Mouse (Mus musculus) embryonic facial prominence, embryonic 11.5 days (tissue): ENCODE data around the gene Gabra2. TPM values are rescaled to one million over a fixed set of nuclear protein-coding genes. Genes with fewer than 3 reads are reported as not detected.

Experiments used
- ATAC-seq: fragments of 200-750 bp; cut with Nextera tagmentation; replicated peaks from 2 replicates; pipeline ENCODE4 v1.8.0; 2017; ENCODE audit warnings: low read depth; ENCODE audit not compliant: insufficient number of reproducible peaks, low FRiP score, low TSS enrichment
- DNase-seq: peaks from one replicate; pipeline ENCODE4 v3.0.0-alpha.2; 2015; ENCODE audit warnings: low spot score
- H3K27ac ChIP-seq: fragments of 300-500 bp; sonication (generic); replicated peaks from 2 replicates; pipeline ENCODE4 v1.5.1; 2014; ENCODE audit warnings: mild to moderate bottlenecking, low read depth, low read length, control low read depth
- H3K27me3 ChIP-seq: fragments of 300-500 bp; sonication (generic); 2 replicates; pipeline ENCODE4 v1.6.1; 2014; ENCODE audit warnings: mild to moderate bottlenecking, low read length, moderate library complexity, mixed read lengths; ENCODE audit not compliant: control insufficient read depth, insufficient read depth
- H3K36me3 ChIP-seq: fragments of 300-500 bp; sonication (generic); replicated peaks from 2 replicates; pipeline ENCODE4 v1.6.1; 2014; ENCODE audit warnings: low read depth, mild to moderate bottlenecking, low read length, moderate library complexity, mixed read lengths; ENCODE audit not compliant: control insufficient read depth, insufficient read depth
- H3K4me1 ChIP-seq: fragments of 300-500 bp; sonication (generic); 2 replicates; pipeline ENCODE4 v1.6.1; 2014; ENCODE audit warnings: low read length, mixed read lengths; ENCODE audit not compliant: control insufficient read depth, insufficient read depth
- H3K4me2 ChIP-seq: fragments of 300-500 bp; sonication (generic); 2 replicates; pipeline ENCODE4 v1.6.1; 2014; ENCODE audit warnings: low read depth, mild to moderate bottlenecking, control low read depth, low read length, moderate library complexity
- H3K4me3 ChIP-seq: fragments of 300-500 bp; sonication (generic); 2 replicates; pipeline ENCODE4 v1.5.1; 2014; ENCODE audit warnings: low read depth, low read length, control low read depth
- H3K9ac ChIP-seq: fragments of 300-500 bp; sonication (generic); replicated peaks from 2 replicates; pipeline ENCODE4 v1.6.1; 2014; ENCODE audit warnings: mild to moderate bottlenecking, control low read depth, low read length
- H3K9me3 ChIP-seq: fragments of 300-500 bp; sonication (generic); replicated peaks from 2 replicates; pipeline ENCODE4 v1.6.1; 2016; ENCODE audit warnings: mild to moderate bottlenecking, low read length, inconsistent platforms, mixed read lengths; ENCODE audit not compliant: control insufficient read depth
- WGBS: fragments of 180-500 bp; shearing (Covaris S2); extraction: QIAGEN DNeasy Blood & Tissue Kit; methylation state at CpG from one replicate; pipeline ENCODE4 v1.1.7; 2014; 5-methylcytosine and 5-hydroxymethylcytosine counted together
- polyA plus RNA-seq: library from polyadenylated mRNA; unstranded; fragments of >200 nt; fragmentation: Nextera tagmentation; extraction: Ambion mirVana; gene quantifications from 2 replicates; pipeline ENCODE4 v1.2.1, GENCODE M21; 2014

The Gabra2 gene
- 0.47 and 1.2 TPM in 2 replicates for polyA plus RNA-seq

GRCm38 (mm10) chr5:71095725-71096607 is at the start of gene Gabra2:
Gabra2 (minus strand) TSS chr5:71095849.
- Histone ChIP-seq H3K9ac (peak within 1 kb of the TSS; percentile 72), H3K4me3 (peak within 1 kb of the TSS; percentile 68), H3K4me1 (no peaks in the 10 kb centered on the region), H3K9me3 (no peaks in the 10 kb centered on the region), H3K27me3 (no peaks in the 10 kb centered on the region), H3K36me3 (no peaks in the 10 kb centered on the region), H3K4me2 (peak within 1 kb of the TSS; percentile 96), H3K27ac (no peak within 1 kb of the TSS)
- ATAC-seq (peak; percentile 93), DNase-seq (peak; percentile 59)
- under 1% methylated on average over 44 of the region's 55 CpGs for WGBS

GRCm38 (mm10) chr5:71136691-71137090 is 41.0 kb upstream of the Gabra2 start:
- no peak overlapping the region for H3K27ac ChIP-seq
- WGBS = 79% methylated on average over 4 of the region's 4 CpGs
- H3K9me3 ChIP-seq = no peaks in the 10 kb centered on the region
- no peaks in the 10 kb centered on the region for H3K27me3 ChIP-seq
- H3K4me2 ChIP-seq = no peak overlapping the region
- no peaks in the 10 kb centered on the region for H3K4me1 ChIP-seq
- H3K9ac ChIP-seq = no peak overlapping the region
- ATAC-seq (no peak), DNase-seq (no peak)
- H3K36me3 ChIP-seq = no peaks in the 10 kb centered on the region
- no peak overlapping the region for H3K4me3 ChIP-seq

- Histone ChIP-seq H3K4me1 (no peaks in the 10 kb centered on the region), H3K36me3 (no peaks in the 10 kb centered on the region), H3K9me3 (no peaks in the 10 kb centered on the region), H3K27me3 (no peaks in the 10 kb centered on the region), H3K4me3 (no peak overlapping the region), H3K9ac (no peak overlapping the region), H3K27ac (no peak overlapping the region), H3K4me2 (no peak overlapping the region)
- ATAC-seq = no peak
- 83% methylated on average over 2 of the region's 2 CpGs for WGBS
- no peak for DNase-seq
These were observed 40.2 kb upstream of the Gabra2 start for GRCm38 (mm10) chr5:71135840-71136239.

- H3K27ac ChIP-seq = no peak overlapping the region
- H3K9me3 ChIP-seq = no peaks in the 10 kb centered on the region
- H3K9ac ChIP-seq = no peak overlapping the region
- H3K4me2 ChIP-seq = no peak overlapping the region
- H3K36me3 ChIP-seq = no peaks in the 10 kb centered on the region
- H3K4me3 ChIP-seq = no peak overlapping the region
- DNase-seq (peak; percentile 58), ATAC-seq (no peak)
- 78% methylated on average over 3 of the region's 3 CpGs for WGBS
- no peaks in the 10 kb centered on the region for H3K27me3 ChIP-seq
- no peaks in the 10 kb centered on the region for H3K4me1 ChIP-seq
These were observed 32.1 kb upstream of the Gabra2 start for GRCm38 (mm10) chr5:71127721-71128120.

- no peaks in the 10 kb centered on the region for H3K4me1 ChIP-seq
- no peak for ATAC-seq
- no peak overlapping the region for H3K27ac ChIP-seq
- 88% methylated on average over 1 of the region's 1 CpGs for WGBS
- H3K9me3 ChIP-seq = no peaks in the 10 kb centered on the region
- no peak overlapping the region for H3K4me2 ChIP-seq
- no peak for DNase-seq
- H3K27me3 ChIP-seq = no peaks in the 10 kb centered on the region
- no peaks in the 10 kb centered on the region for H3K36me3 ChIP-seq
- no peak overlapping the region for H3K4me3 ChIP-seq
- no peak overlapping the region for H3K9ac ChIP-seq
These were observed 19.6 kb upstream of the Gabra2 start for GRCm38 (mm10) chr5:71115216-71115615.

- Histone ChIP-seq H3K4me2 (peak overlapping the region; percentile 96), H3K9me3 (no peaks in the 10 kb centered on the region), H3K36me3 (no peaks in the 10 kb centered on the region), H3K9ac (0 out of 2 replicates have a peak overlapping the region, but pooled peaks have one; percentile 28), H3K4me3 (peak overlapping the region; percentile 68), H3K27ac (no peak overlapping the region), H3K4me1 (no peaks in the 10 kb centered on the region), H3K27me3 (no peaks in the 10 kb centered on the region)
- DNase-seq (peak; percentile 57), ATAC-seq (peak; percentile 64)
- under 1% methylated on average over 19 of the region's 19 CpGs for WGBS
These were observed 469 bp downstream of the Gabra2 start for GRCm38 (mm10) chr5:71095180-71095579.

- ATAC-seq (no peak), DNase-seq (no peak)
- no peaks in the 10 kb centered on the region for H3K36me3 ChIP-seq
- H3K4me3 ChIP-seq = peak overlapping the region; percentile 68
- H3K9ac ChIP-seq = no peak overlapping the region
- no peaks in the 10 kb centered on the region for H3K27me3 ChIP-seq
- no peak overlapping the region for H3K27ac ChIP-seq
- H3K4me1 ChIP-seq = no peaks in the 10 kb centered on the region
- H3K4me2 ChIP-seq = peak overlapping the region; percentile 96
- no peaks in the 10 kb centered on the region for H3K9me3 ChIP-seq
- 30% methylated on average over 10 of the region's 10 CpGs for WGBS
These were observed 873 bp downstream of the Gabra2 start for GRCm38 (mm10) chr5:71094776-71095175.

- H3K4me3 ChIP-seq = no peak overlapping the region
- H3K27ac ChIP-seq = no peak overlapping the region
- H3K4me1 ChIP-seq = no peaks in the 10 kb centered on the region
- H3K9me3 ChIP-seq = no peaks in the 10 kb centered on the region
- no peak overlapping the region for H3K4me2 ChIP-seq
- no peaks in the 10 kb centered on the region for H3K27me3 ChIP-seq
- no peak for ATAC-seq
- peak; percentile 9 for DNase-seq
- WGBS = 91% methylated on average over 2 of the region's 2 CpGs
- H3K36me3 ChIP-seq = no peaks in the 10 kb centered on the region
- H3K9ac ChIP-seq = no peak overlapping the region
These were observed 1.8 kb downstream of the Gabra2 start for GRCm38 (mm10) chr5:71093807-71094206.
